Comparison of ENCODE assay signal across 9 mouse cellular contexts in genomic region chr6:146776610-146777389, GRCm38 (mm10). TPM values are rescaled to one million over a fixed set of nuclear protein-coding genes. Genes with fewer than 3 reads are reported as not detected.
A peak's percentile ranks its signal among the peaks of the same experiment; 100 is the strongest.
DNase-seq lines count a peak whose midpoint lies in the region; ATAC-seq and TF ChIP-seq lines count a peak whose summit lies in the region.
"Had no signal": no experiment of that assay in that cellular context is flagged by ENCODE, and none has a peak within 500 bp of the region (broad histone marks: within the 10 kb centered on the region; RNA-seq: fewer than 3 reads in every experiment).

No protein-coding gene starts in this region.

- no peak for TF ChIP-seq CTCF in layer of hippocampus, adult 2 months (conservative IDR thresholded peaks at IDR 0.05)

- H3K4me2 ChIP-seq in hindbrain, embryonic 13.5 days = no peak overlapping the region

- no peak for ATAC-seq in hindbrain, embryonic 13.5 days (ENCODE audit: low FRiP score)

- intact Hi-C loops in heart, postnatal 36 days (cut with DNase I) = no loop called here

- H3K27me3 ChIP-seq in hindbrain, embryonic 13.5 days = no peaks in the 10 kb centered on the region

- DNase-seq in adrenal gland, adult (ENCODE audit: inconsistent age in 2 of 2, low spot score in 1 of 2) = peak; percentile 20 to 44
- no peak for DNase-seq in adrenal gland, adult 18-20 months (ENCODE audit: low spot score in 2 of 2)
- DNase-seq in NIH3T3 (ENCODE audit: low read depth) = peak; percentile 72
- peak; percentile 25 to 53 for DNase-seq in heart, postnatal 36 days
- peak; percentile 75 for DNase-seq in lung, postnatal 36 days
- DNase-seq in layer of hippocampus, adult 2 months (ENCODE audit: low spot score in 2 of 2) = no peak
- no peak for DNase-seq in kidney, postnatal 25 days
- DNase-seq: cerebellum, adult 9-10 months had no signal

- H3K27ac ChIP-seq in hindbrain, embryonic 13.5 days = no peak overlapping the region
- no peak overlapping the region for H3K27ac ChIP-seq in layer of hippocampus, adult 2 months

- no peak overlapping the region for H3K4me3 ChIP-seq in hindbrain, embryonic 13.5 days
- H3K4me3 ChIP-seq in layer of hippocampus, adult 2 months = no peak overlapping the region

- H3K4me1 ChIP-seq in hindbrain, embryonic 13.5 days (replicated peaks) = no peaks in the 10 kb centered on the region

- H3K9ac ChIP-seq in hindbrain, embryonic 13.5 days = no peak overlapping the region

- H3K36me3 ChIP-seq in hindbrain, embryonic 13.5 days = peaks cover 52% of the 10 kb centered on the region

- no peaks in the 10 kb centered on the region for H3K9me3 ChIP-seq in hindbrain, embryonic 13.5 days

- WGBS in hindbrain, embryonic 13.5 days = 25% methylated on average over 2 of the region's 2 CpGs

RNA-seq across cellular contexts. Expression of gene Arntl2, which starts 19.1 kb away (rescaled TPM):
- 1 to 10 TPM in 1 of 2 experiments, under 1 TPM in 1; 0.67 to 1.2 TPM for total RNA-seq in adrenal gland, adult 18-20 months (2021)
- total RNA-seq in heart, postnatal 36 days (2021) = 1 to 10 TPM in 1 of 2 experiments, under 1 TPM in 1; 0.78 to 1.0 TPM
- 2.1 and 3.4 TPM in 2 replicates for polyA plus RNA-seq in hindbrain, embryonic 13.5 days (2015; fragmentation: Nextera tagmentation; extraction: Ambion mirVana)
- total RNA-seq in layer of hippocampus, adult 2 months (2021) = 10 to 100 TPM in 1 of 2 experiments, 1 to 10 TPM in 1; 9.0 to 10.4 TPM

RNA-seq across cellular contexts. Expression of gene Stk38l, which starts 52.0 kb away (rescaled TPM):
- 10 to 100 TPM; 20.3 to 21.0 TPM for total RNA-seq in adrenal gland, adult 18-20 months (2021)
- total RNA-seq in heart, postnatal 36 days (2021) = 10 to 100 TPM; 12.8 to 13.7 TPM
- 15.9 and 17.5 TPM in 2 replicates for polyA plus RNA-seq in hindbrain, embryonic 13.5 days (2015; fragmentation: Nextera tagmentation; extraction: Ambion mirVana)
- total RNA-seq in layer of hippocampus, adult 2 months (2021) = 10 to 100 TPM; 21.1 to 22.5 TPM

Comparison
In these comparisons a context has a peak if more than half of its experiments do, and no peak if none do; other contexts are left out.
1. DNase-seq: peak in adrenal gland, adult (2 of 2), NIH3T3 (single experiment), heart, postnatal 36 days (2 of 2) and lung, postnatal 36 days (single experiment); none in adrenal gland, adult 18-20 months (0 of 2), layer of hippocampus, adult 2 months (0 of 2) and kidney, postnatal 25 days (0 of 2).
2. RNA of gene Arntl2, which starts 19.1 kb away (total RNA-seq): 9.0 to 10.4 TPM in layer of hippocampus, adult 2 months; 0.67 to 1.2 TPM in adrenal gland, adult 18-20 months and 0.78 to 1.0 TPM in heart, postnatal 36 days; every median in the first group is over 4 times any median in the second.